ENCODE assay signal across 19 mouse cellular contexts in the genomic region with DNA sequence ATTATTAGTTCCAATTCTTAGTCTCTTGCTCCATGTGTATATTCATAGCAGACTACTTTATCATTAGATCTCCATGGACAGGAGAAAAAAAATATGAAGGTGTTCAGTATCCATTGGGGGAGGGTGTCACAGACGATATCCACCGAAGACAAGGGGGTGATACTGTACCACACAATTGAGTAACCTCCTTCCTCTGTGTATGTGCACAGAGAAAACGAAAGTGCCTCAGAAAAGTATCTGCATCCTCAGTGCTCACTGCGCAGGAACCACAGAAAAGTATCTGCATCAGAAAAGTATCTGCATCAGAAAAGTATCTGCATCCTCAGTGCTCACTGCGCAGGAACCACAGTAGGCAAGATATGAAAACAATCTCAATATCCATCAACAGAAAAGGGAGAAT. TPM values are rescaled to one million over a fixed set of nuclear protein-coding genes. Genes with fewer than 3 reads are reported as not detected.
DNase-seq lines count a peak whose midpoint lies in the region; ATAC-seq lines count a peak whose summit lies in the region.
"Had no signal": no experiment of that assay in that cellular context is flagged by ENCODE, and none has a peak within 500 bp of the region (broad histone marks: within the 10 kb centered on the region; RNA-seq: fewer than 3 reads in every experiment).

No protein-coding gene starts in this region.

- H3K4me1 ChIP-seq in midbrain, embryonic 13.5 days (replicated peaks) = no peaks in the 10 kb centered on the region
- H3K4me1 ChIP-seq: embryonic facial prominence, embryonic 10.5 days; forebrain, embryonic 13.5 days; heart, embryonic 13.5 days; hindbrain, embryonic 15.5 days had no signal

- H3K36me3 ChIP-seq in midbrain, embryonic 13.5 days = no peaks in the 10 kb centered on the region
- H3K36me3 ChIP-seq: embryonic facial prominence, embryonic 10.5 days; G1E; heart, embryonic 13.5 days; hindbrain, embryonic 15.5 days had no signal

- no peaks in the 10 kb centered on the region for H3K9me3 ChIP-seq in midbrain, embryonic 13.5 days
- H3K9me3 ChIP-seq: embryonic facial prominence, embryonic 10.5 days; forebrain, embryonic 13.5 days; G1E; heart, embryonic 13.5 days; hindbrain, embryonic 15.5 days had no signal

- H3K27me3 ChIP-seq in midbrain, embryonic 13.5 days = no peaks in the 10 kb centered on the region
- H3K27me3 ChIP-seq: forebrain, embryonic 13.5 days; heart, embryonic 13.5 days; hindbrain, embryonic 15.5 days had no signal

- H3K4me2 ChIP-seq in midbrain, embryonic 13.5 days (replicated peaks) = no peak overlapping the region
- H3K4me2 ChIP-seq: forebrain, embryonic 13.5 days; heart, embryonic 13.5 days; hindbrain, embryonic 15.5 days had no signal

- ATAC-seq in common myeloid progenitor, adult 5-6 weeks (replicated peaks; ENCODE audit: low read depth, poor library complexity, severe bottlenecking) = peak; percentile 74
- peak; percentile 82 for ATAC-seq in megakaryocyte, adult 5-6 weeks (ENCODE audit: poor library complexity, severe bottlenecking)
- no peak for ATAC-seq in midbrain, embryonic 13.5 days
- ATAC-seq: forebrain, embryonic 13.5 days; forebrain, postnatal 0 days had no signal

- WGBS in midbrain, embryonic 13.5 days = 94% methylated on average over 5 of the region's 5 CpGs

- H3K4me3 ChIP-seq in midbrain, embryonic 13.5 days (replicated peaks) = no peak overlapping the region
- H3K4me3 ChIP-seq: embryonic facial prominence, embryonic 10.5 days; forebrain, embryonic 13.5 days; heart, embryonic 13.5 days; hindbrain, embryonic 15.5 days had no signal

- peak; percentile 45 for DNase-seq in CD4-positive, CD25-positive, alpha-beta regulatory T cell, adult 2 months (ENCODE audit: low read depth, low spot score)
- no peak for DNase-seq in layer of hippocampus, adult 9-11 months
- no peak for DNase-seq in lung, adult 18-20 months
- no peak for DNase-seq in layer of hippocampus, adult 18-20 months (ENCODE audit: low spot score in 2 of 2)
- DNase-seq: adrenal gland, postnatal 14 days; cerebellum, adult 11-12 months; cerebellum, adult 9-10 months; cerebellum, postnatal 36 days; forebrain, postnatal 0 days; gastrocnemius, postnatal 14 days; heart, postnatal 36 days had no signal

- H3K27ac ChIP-seq in midbrain, embryonic 13.5 days = no peak overlapping the region
- H3K27ac ChIP-seq: embryonic facial prominence, embryonic 10.5 days; forebrain, embryonic 13.5 days; heart, embryonic 13.5 days; hindbrain, embryonic 15.5 days had no signal

- H3K9ac ChIP-seq in midbrain, embryonic 13.5 days (replicated peaks) = no peak overlapping the region
- H3K9ac ChIP-seq: forebrain, embryonic 13.5 days; forebrain, postnatal 0 days; heart, embryonic 13.5 days; hindbrain, embryonic 15.5 days had no signal

RNA-seq across cellular contexts. Expression of a gene that starts 32.0 kb away (rescaled TPM):
- 15.4 and 55.1 TPM in 2 replicates for total RNA-seq in common myeloid progenitor, adult 5-6 weeks (2017)
- total RNA-seq in megakaryocyte, adult 5-6 weeks (2015) = 71.5 and 74.4 TPM in 2 replicates
- total RNA-seq in megakaryocyte, adult 5-6 weeks (2017) = 28.4 and 61.9 TPM in 2 replicates
- polyA plus RNA-seq in midbrain, embryonic 13.5 days (2015; fragmentation: Nextera tagmentation; extraction: Ambion mirVana) = 9.1 and 9.2 TPM in 2 replicates
- total RNA-seq in layer of hippocampus, adult 18-20 months (2021) = 100 to 1,000 TPM; 138 to 140 TPM
